Mouse (Mus musculus): ENCODE measurements at regions not wholly inside any gene's neighbourhood (a gene's known extent, or its start where the extent isn't known, plus 50 kb on each side); places are given as distances from the start of the nearest gene placed in this dataset.

- WGBS, result 17% methylated on average over 6 of the region's 6 CpGs
- no peak for TF ChIP-seq CTCF (IDR thresholded peaks at IDR 0.05; ENCODE audit: borderline replicate concordance, control insufficient read depth, extremely low read depth, insufficient read depth, low read length, poor library complexity)
These were observed 156.3 kb downstream of the Grm4 start for GRCm38 (mm10) chr17:27364899-27365298.

DNA sequence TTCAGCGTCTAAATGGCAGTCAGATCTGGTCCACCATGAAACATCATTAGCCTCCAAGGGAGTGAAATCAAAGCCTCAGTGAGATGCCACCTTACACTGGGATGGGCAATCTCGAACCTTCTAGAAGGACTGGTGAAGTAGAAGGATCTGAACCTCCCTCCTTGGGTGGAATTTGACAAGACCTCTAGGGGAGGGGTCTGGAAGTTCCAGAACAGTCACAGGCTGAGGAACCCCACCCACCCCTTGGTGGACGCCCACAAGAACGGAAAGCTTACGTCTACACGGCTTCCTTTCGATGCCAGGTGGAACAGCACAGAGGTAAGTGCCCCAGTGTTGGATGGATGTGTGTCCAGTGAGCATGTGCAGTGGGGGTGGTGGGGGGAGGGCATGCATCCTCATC, 156.9 kb downstream of the Grm4 start:
- no peak for TF ChIP-seq POLR2A (IDR thresholded peaks at IDR 0.05; ENCODE audit: control insufficient read depth, extremely low read depth, insufficient read depth, low read length, poor library complexity)
- no peak for TF ChIP-seq CTCF (IDR thresholded peaks at IDR 0.05; ENCODE audit: borderline replicate concordance, control insufficient read depth, extremely low read depth, insufficient read depth, low read length, poor library complexity)
- Histone ChIP-seq H3K36me3 (ENCODE audit: control insufficient read depth, insufficient read depth, low read length) (no peaks in the 10 kb centered on the region), H3K27ac (ENCODE audit: control insufficient read depth, insufficient read depth, low read length) (peak overlapping the region; percentile 48; the same call in 1 of the 2 replicates), H3K27me3 (ENCODE audit: control insufficient read depth, insufficient read depth, low read length) (no peaks in the 10 kb centered on the region), H3K4me1 (replicated peaks; ENCODE audit: control insufficient read depth, insufficient read depth, low read length) (peaks cover 63% of the 10 kb centered on the region), H3K4me3 (ENCODE audit: control insufficient read depth, insufficient read depth, low read length) (no peak overlapping the region)
- DNase-seq, result peak; percentile 14
- WGBS, result 21% methylated on average over 7 of the region's 7 CpGs

More at GRCm38 (mm10) chr17:27364899-27365298, 156.3 kb downstream of the Grm4 start:
- Histone ChIP-seq H3K4me1 (replicated peaks; ENCODE audit: control insufficient read depth, insufficient read depth, low read length) (peaks cover 59% of the 10 kb centered on the region), H3K36me3 (ENCODE audit: control insufficient read depth, insufficient read depth, low read length) (no peaks in the 10 kb centered on the region), H3K4me3 (ENCODE audit: control insufficient read depth, insufficient read depth, low read length) (no peak overlapping the region), H3K27ac (ENCODE audit: control insufficient read depth, insufficient read depth, low read length) (peak overlapping the region; percentile 48; the same call in 1 of the 2 replicates), H3K27me3 (ENCODE audit: control insufficient read depth, insufficient read depth, low read length) (no peaks in the 10 kb centered on the region)
- peak; percentile 42 for DNase-seq

- no peak for TF ChIP-seq POLR2A (IDR thresholded peaks at IDR 0.05; ENCODE audit: control insufficient read depth, extremely low read depth, insufficient read depth, low read length, poor library complexity)
- TF ChIP-seq CTCF (IDR thresholded peaks at IDR 0.05; ENCODE audit: borderline replicate concordance, control insufficient read depth, extremely low read depth, insufficient read depth, low read length, poor library complexity), result no peak
- WGBS, result 12% methylated on average over 6 of the region's 6 CpGs
- no peak overlapping the region for H3K4me3 ChIP-seq (ENCODE audit: control insufficient read depth, insufficient read depth, low read length)
- peak; percentile 10 for DNase-seq
- no peaks in the 10 kb centered on the region for H3K36me3 ChIP-seq (ENCODE audit: control insufficient read depth, insufficient read depth, low read length)
- H3K4me1 ChIP-seq (replicated peaks; ENCODE audit: control insufficient read depth, insufficient read depth, low read length), result peaks cover 67% of the 10 kb centered on the region
- H3K27me3 ChIP-seq (ENCODE audit: control insufficient read depth, insufficient read depth, low read length), result no peaks in the 10 kb centered on the region
- H3K27ac ChIP-seq (ENCODE audit: control insufficient read depth, insufficient read depth, low read length), result no peak overlapping the region
These were observed 157.3 kb downstream of the Grm4 start for GRCm38 (mm10) chr17:27363911-27364310.

DNA sequence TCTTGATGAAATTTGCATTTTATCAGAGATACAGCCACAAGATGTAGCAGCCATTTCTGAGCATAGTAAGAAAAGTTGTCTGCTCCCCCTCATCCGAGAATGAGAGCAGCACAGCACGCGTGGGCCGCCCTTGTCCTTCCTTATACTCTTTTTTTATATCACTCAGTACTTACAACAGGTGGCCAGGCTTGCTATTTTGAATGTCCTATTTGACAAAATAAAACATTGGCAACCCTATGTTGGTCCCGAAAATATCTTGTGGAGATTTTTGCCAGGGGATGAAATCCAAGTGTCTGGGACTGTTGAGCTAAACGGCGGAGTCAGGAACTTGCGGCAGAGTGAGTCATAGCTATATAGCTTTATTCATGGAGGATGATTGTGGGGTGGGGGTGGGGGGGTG, 158.0 kb upstream of the Lemd2 start:
- 84% methylated on average over 8 of the region's 8 CpGs for whole genome bisulfite sequencing
- no peaks in the 10 kb centered on the region for H3K27me3 ChIP-seq (ENCODE audit: control insufficient read depth, insufficient read depth, low read length)
- DNase-seq, result no peak

DNA sequence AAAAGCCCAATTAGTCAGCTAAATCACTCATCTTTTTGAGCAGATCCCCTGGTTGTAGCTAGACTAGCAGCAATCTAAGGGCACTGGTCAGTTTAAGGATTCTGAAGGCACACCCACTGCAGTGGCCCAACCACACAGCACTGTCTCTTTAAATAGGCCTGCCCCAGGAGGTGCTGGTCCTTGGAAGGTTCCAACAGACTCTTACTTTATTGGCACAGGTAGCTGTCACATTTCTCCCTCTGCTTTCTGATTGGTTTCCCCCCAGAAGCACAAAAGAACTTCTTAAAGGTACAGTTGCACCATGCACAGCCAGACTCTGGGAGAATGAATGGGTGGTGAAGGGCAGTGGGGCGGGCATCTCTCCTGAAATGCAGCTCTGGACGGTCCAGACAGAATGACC, 157.1 kb upstream of the Lemd2 start:
- Histone ChIP-seq H3K4me3 (ENCODE audit: control insufficient read depth, insufficient read depth, low read length) (no peak overlapping the region), H3K27ac (ENCODE audit: control insufficient read depth, insufficient read depth, low read length) (no peak overlapping the region), H3K36me3 (ENCODE audit: control insufficient read depth, insufficient read depth, low read length) (no peaks in the 10 kb centered on the region), H3K4me1 (replicated peaks; ENCODE audit: control insufficient read depth, insufficient read depth, low read length) (peaks cover 68% of the 10 kb centered on the region), H3K27me3 (ENCODE audit: control insufficient read depth, insufficient read depth, low read length) (no peaks in the 10 kb centered on the region)
- 98% methylated on average over 2 of the region's 2 CpGs for WGBS
- TF ChIP-seq POLR2A (IDR thresholded peaks at IDR 0.05; ENCODE audit: control insufficient read depth, extremely low read depth, insufficient read depth, low read length, poor library complexity) (no peak), CTCF (IDR thresholded peaks at IDR 0.05; ENCODE audit: borderline replicate concordance, control insufficient read depth, extremely low read depth, insufficient read depth, low read length, poor library complexity) (no peak)
- peak; percentile 15 for DNase-seq

More for the DNA sequence above, 158.0 kb upstream of the Lemd2 start:
- TF ChIP-seq CTCF (IDR thresholded peaks at IDR 0.05; ENCODE audit: borderline replicate concordance, control insufficient read depth, extremely low read depth, insufficient read depth, low read length, poor library complexity), result no peak
- no peak for TF ChIP-seq POLR2A (IDR thresholded peaks at IDR 0.05; ENCODE audit: control insufficient read depth, extremely low read depth, insufficient read depth, low read length, poor library complexity)
- no peak overlapping the region for H3K4me3 ChIP-seq (ENCODE audit: control insufficient read depth, insufficient read depth, low read length)
- peaks cover 75% of the 10 kb centered on the region for H3K4me1 ChIP-seq (replicated peaks; ENCODE audit: control insufficient read depth, insufficient read depth, low read length)
- H3K36me3 ChIP-seq (ENCODE audit: control insufficient read depth, insufficient read depth, low read length), result no peaks in the 10 kb centered on the region
- no peak overlapping the region for H3K27ac ChIP-seq (ENCODE audit: control insufficient read depth, insufficient read depth, low read length)

DNA sequence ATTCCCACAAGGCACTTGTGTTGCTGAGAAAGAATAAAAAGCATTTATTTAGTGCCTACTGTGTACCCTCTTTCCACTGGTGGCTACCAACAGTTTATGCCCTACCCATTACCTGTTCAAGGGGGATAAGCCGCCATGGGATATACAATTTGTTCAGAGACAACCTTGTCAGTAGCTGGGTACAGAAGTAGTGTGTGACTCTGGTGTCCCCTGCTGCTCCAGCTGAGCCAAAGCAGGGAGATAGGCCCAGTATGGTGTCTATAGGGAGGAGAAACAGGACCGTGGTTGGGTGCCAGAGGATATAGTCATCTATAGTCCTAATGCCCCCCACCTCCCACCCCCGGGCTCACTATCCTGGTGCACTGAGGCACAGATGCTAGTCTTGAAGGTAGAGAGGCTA, 152.6 kb upstream of the Lemd2 start:
- H3K36me3 ChIP-seq (ENCODE audit: control insufficient read depth, insufficient read depth, low read length), result no peaks in the 10 kb centered on the region
- no peak overlapping the region for H3K4me3 ChIP-seq (ENCODE audit: control insufficient read depth, insufficient read depth, low read length)
- 77% methylated on average over 3 of the region's 3 CpGs for WGBS
- peaks cover 30% of the 10 kb centered on the region for H3K4me1 ChIP-seq (replicated peaks; ENCODE audit: control insufficient read depth, insufficient read depth, low read length)
- H3K27me3 ChIP-seq (ENCODE audit: control insufficient read depth, insufficient read depth, low read length), result no peaks in the 10 kb centered on the region
- no peak overlapping the region for H3K27ac ChIP-seq (ENCODE audit: control insufficient read depth, insufficient read depth, low read length)
- TF ChIP-seq CTCF (IDR thresholded peaks at IDR 0.05; ENCODE audit: borderline replicate concordance, control insufficient read depth, extremely low read depth, insufficient read depth, low read length, poor library complexity) (no peak), POLR2A (IDR thresholded peaks at IDR 0.05; ENCODE audit: control insufficient read depth, extremely low read depth, insufficient read depth, low read length, poor library complexity) (no peak)
- no peak for DNase-seq

GRCm38 (mm10) chr17:27355717-27356116, 151.4 kb upstream of the Lemd2 start:
- no peak for TF ChIP-seq CTCF (IDR thresholded peaks at IDR 0.05; ENCODE audit: borderline replicate concordance, control insufficient read depth, extremely low read depth, insufficient read depth, low read length, poor library complexity)
- no peak for TF ChIP-seq POLR2A (IDR thresholded peaks at IDR 0.05; ENCODE audit: control insufficient read depth, extremely low read depth, insufficient read depth, low read length, poor library complexity)
- H3K4me1 ChIP-seq (replicated peaks; ENCODE audit: control insufficient read depth, insufficient read depth, low read length), result peaks cover 21% of the 10 kb centered on the region
- no peak overlapping the region for H3K27ac ChIP-seq (ENCODE audit: control insufficient read depth, insufficient read depth, low read length)
- H3K36me3 ChIP-seq (ENCODE audit: control insufficient read depth, insufficient read depth, low read length), result no peaks in the 10 kb centered on the region
- H3K4me3 ChIP-seq (ENCODE audit: control insufficient read depth, insufficient read depth, low read length), result no peak overlapping the region
- no peaks in the 10 kb centered on the region for H3K27me3 ChIP-seq (ENCODE audit: control insufficient read depth, insufficient read depth, low read length)
- no peak for DNase-seq
- WGBS, result 97% methylated on average over 9 of the region's 9 CpGs

Measured in thymus, adult 2 months (tissue).